Mouse (Mus musculus) heart, adult 2 months (tissue): Measurements from ENCODE around the gene Tbxas1.

Experiments
- CTCF ChIP-seq: fragments of 200-600 bp; IDR thresholded peaks from 2 replicates; pipeline ENCODE4 v1.8.1; 2022; ENCODE audit warnings: antibody characterized with exemption, mild to moderate bottlenecking, moderate library complexity
- EP300 ChIP-seq: fragments of 200-500 bp; IDR thresholded peaks from 2 replicates; pipeline ENCODE4 v1.6.1; 2011; ENCODE audit warnings: low read depth, low read length, control low read depth; ENCODE audit not compliant: insufficient read depth

DNA sequence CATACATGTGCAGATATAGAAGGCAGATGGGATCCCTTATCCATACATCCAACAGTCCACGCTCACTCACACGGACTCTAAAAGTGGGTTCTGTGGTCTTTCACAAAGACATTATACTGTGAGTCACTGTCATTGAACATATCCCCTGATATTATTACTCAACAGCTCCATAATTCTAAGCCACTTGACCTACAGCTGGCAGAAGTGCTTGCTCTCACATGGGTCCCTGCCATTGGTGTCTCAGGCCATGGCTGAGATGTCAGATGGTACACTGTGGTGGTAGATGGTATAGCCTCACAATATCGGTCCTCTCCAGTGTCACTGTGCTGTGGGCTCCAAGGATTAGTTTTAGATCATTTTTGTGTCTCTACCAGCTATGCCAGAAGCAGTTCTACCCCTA, 41.5 kb upstream of the Tbxas1 start:
- no peak for TF ChIP-seq EP300
- no peak for TF ChIP-seq CTCF
